20 mouse cellular contexts compared by ENCODE assay signal in genomic region chr2:70151930-70152329, GRCm38 (mm10).
DNase-seq lines count a peak whose midpoint lies in the region; ATAC-seq and TF ChIP-seq lines count a peak whose summit lies in the region.
"Had no signal": no experiment of that assay in that cellular context is flagged by ENCODE, and none has a peak within 500 bp of the region (broad histone marks: within the 10 kb centered on the region; RNA-seq: fewer than 3 reads in every experiment).

No protein-coding gene starts in this region.

- H3K36me3 ChIP-seq in forebrain, embryonic 15.5 days = no peaks in the 10 kb centered on the region
- no peaks in the 10 kb centered on the region for H3K36me3 ChIP-seq in forebrain, embryonic 11.5 days (ENCODE audit: control insufficient read depth, insufficient read depth, low read length)
- H3K36me3 ChIP-seq: embryonic facial prominence, embryonic 10.5 days; heart, embryonic 12.5 days; hindbrain, embryonic 10.5 days; intestine, embryonic 15.5 days had no signal

- peak; percentile 36 for DNase-seq in adrenal gland, adult 2 months
- DNase-seq in adrenal gland, adult 8-10 months = no peak
- no peak for DNase-seq in forebrain, embryonic 11.5 days (ENCODE audit: low spot score)
- DNase-seq in NIH3T3 (ENCODE audit: low read depth) = peak; percentile 71
- no peak for DNase-seq in layer of hippocampus, adult 9-10 months (ENCODE audit: low spot score)
- no peak for DNase-seq in cerebellum, adult 9-11 months
- DNase-seq: adrenal gland, postnatal 10 days; cerebellum, adult 11-12 months; cerebellum, postnatal 10 days; gastrocnemius, adult 2 months; gastrocnemius, postnatal 25 days; kidney, adult 18-20 months had no signal

- no peak for TF ChIP-seq CTCF in olfactory bulb, adult 2 months (IDR thresholded peaks at IDR 0.05; ENCODE audit: insufficient read depth, low read depth, low read length)

- WGBS in forebrain, embryonic 15.5 days = 82% methylated on average over 3 of the region's 3 CpGs
- 86% methylated on average over 3 of the region's 3 CpGs for WGBS in forebrain, embryonic 11.5 days
- WGBS in olfactory bulb, adult 2 months = 77% methylated on average over 3 of the region's 3 CpGs

- H3K9ac ChIP-seq in forebrain, embryonic 15.5 days (replicated peaks) = no peak overlapping the region
- H3K9ac ChIP-seq in forebrain, embryonic 11.5 days (ENCODE audit: low read length) = no peak overlapping the region
- H3K9ac ChIP-seq: heart, embryonic 12.5 days; hindbrain, embryonic 14.5 days; intestine, embryonic 15.5 days had no signal

- peaks cover 14% of the 10 kb centered on the region; the same call in 1 of the 2 replicates for H3K4me1 ChIP-seq in forebrain, embryonic 15.5 days
- no peaks in the 10 kb centered on the region for H3K4me1 ChIP-seq in forebrain, embryonic 11.5 days (replicated peaks; ENCODE audit: control insufficient read depth, insufficient read depth, low read length)
- peaks cover 21% of the 10 kb centered on the region for H3K4me1 ChIP-seq in olfactory bulb, adult 2 months (ENCODE audit: control insufficient read depth, insufficient read depth, low read length)
- H3K4me1 ChIP-seq: heart, embryonic 12.5 days; hindbrain, embryonic 10.5 days; intestine, embryonic 15.5 days had no signal

- H3K27ac ChIP-seq in forebrain, embryonic 15.5 days (replicated peaks) = peak overlapping the region; percentile 77
- H3K27ac ChIP-seq in forebrain, embryonic 11.5 days (ENCODE audit: low read depth, low read length) = no peak overlapping the region
- H3K27ac ChIP-seq in olfactory bulb, adult 2 months (ENCODE audit: insufficient read depth, low read depth, low read length) = peak overlapping the region; percentile 75; the same call in 1 of the 2 replicates
- H3K27ac ChIP-seq: embryonic facial prominence, embryonic 10.5 days; gastrocnemius, adult 2 months; hindbrain, embryonic 10.5 days; hindbrain, embryonic 14.5 days; intestine, embryonic 15.5 days had no signal

- no peaks in the 10 kb centered on the region for H3K9me3 ChIP-seq in forebrain, embryonic 15.5 days
- no peaks in the 10 kb centered on the region for H3K9me3 ChIP-seq in forebrain, embryonic 11.5 days (ENCODE audit: control insufficient read depth, low read length)
- H3K9me3 ChIP-seq: embryonic facial prominence, embryonic 10.5 days; heart, embryonic 12.5 days; hindbrain, embryonic 10.5 days; intestine, embryonic 15.5 days had no signal

- H3K4me3 ChIP-seq in forebrain, embryonic 15.5 days = no peak overlapping the region
- no peak overlapping the region for H3K4me3 ChIP-seq in forebrain, embryonic 11.5 days (ENCODE audit: low read depth, low read length)
- no peak overlapping the region for H3K4me3 ChIP-seq in olfactory bulb, adult 2 months (ENCODE audit: insufficient read depth, low read depth, low read length)
- H3K4me3 ChIP-seq: embryonic facial prominence, embryonic 10.5 days; gastrocnemius, adult 2 months; heart, embryonic 12.5 days; hindbrain, embryonic 10.5 days; intestine, embryonic 15.5 days had no signal

- H3K27me3 ChIP-seq in forebrain, embryonic 15.5 days = no peaks in the 10 kb centered on the region
- no peaks in the 10 kb centered on the region for H3K27me3 ChIP-seq in forebrain, embryonic 11.5 days (ENCODE audit: control insufficient read depth, insufficient read depth, low read length)
- H3K27me3 ChIP-seq: heart, embryonic 12.5 days; intestine, embryonic 15.5 days had no signal

- no peak overlapping the region for H3K4me2 ChIP-seq in forebrain, embryonic 15.5 days (replicated peaks)
- H3K4me2 ChIP-seq in forebrain, embryonic 11.5 days (ENCODE audit: low read depth, low read length, severe bottlenecking) = no peak overlapping the region
- H3K4me2 ChIP-seq: heart, embryonic 12.5 days; hindbrain, embryonic 14.5 days; intestine, embryonic 15.5 days had no signal

- no peak for ATAC-seq in forebrain, embryonic 15.5 days (replicated peaks)
- ATAC-seq in forebrain, embryonic 11.5 days (replicated peaks; ENCODE audit: low FRiP score) = no peak
- ATAC-seq: activated CD4-positive, CD25-positive, alpha-beta regulatory T cell, adult 4 months; intestine, embryonic 15.5 days had no signal

- no peak for TF ChIP-seq POLR2A in olfactory bulb, adult 2 months (IDR thresholded peaks at IDR 0.05; ENCODE audit: insufficient read depth, low read depth, low read length)

Comparison
In these comparisons a context has a peak if more than half of its experiments do, and no peak if none do; other contexts are left out.
1. DNase-seq: peak in adrenal gland, adult 2 months (single experiment) and NIH3T3 (single experiment); none in adrenal gland, adult 8-10 months (single experiment), forebrain, embryonic 11.5 days (single experiment), layer of hippocampus, adult 9-10 months (single experiment) and cerebellum, adult 9-11 months (single experiment).